Mouse (Mus musculus): ENCODE measurements around the gene Snrpd3. TPM values are rescaled to one million over a fixed set of nuclear protein-coding genes. Genes with fewer than 3 reads are reported as not detected.
"Not testable (repeated sequence)": the region's sequence is repeated elsewhere in the genome, so short reads cannot be mapped to it uniquely, and the experiment has no call there.

The Snrpd3 gene
- total and polyA plus RNA-seq, 2 experiments from 2014 or later = 10.8 to 65.4 TPM

DNA sequence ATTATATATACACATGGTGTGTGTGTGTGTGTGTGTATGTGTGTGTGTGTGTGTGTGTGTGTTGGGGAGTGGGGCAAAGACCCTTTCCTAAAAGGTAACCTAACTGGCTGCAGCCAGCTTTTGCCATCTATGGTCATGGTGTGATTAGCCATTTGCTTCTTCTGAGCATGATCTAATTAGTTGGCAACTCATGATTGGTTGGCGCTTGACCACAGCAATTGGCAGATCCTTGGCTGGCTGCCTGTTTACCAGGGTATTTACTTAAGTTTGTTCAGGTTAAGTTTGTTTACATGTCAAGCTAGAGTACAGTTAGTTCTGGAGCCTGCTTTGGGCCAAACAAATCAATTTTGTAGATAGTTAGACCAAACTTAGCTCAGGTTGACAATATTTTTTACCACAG lies 15.7 kb upstream of the Snrpd3 start:
- H3K36me3 ChIP-seq (replicated peaks; ENCODE audit: control insufficient read depth, insufficient read depth, low read length) = no peaks in the 10 kb centered on the region; the same call in 1 of the 2 replicates
- WGBS = 97% methylated on average over 1 of the region's 1 CpGs
- no peak overlapping the region for H3K9ac ChIP-seq (replicated peaks; ENCODE audit: low read depth, low read length)
- no peaks in the 10 kb centered on the region for H3K27me3 ChIP-seq (ENCODE audit: control insufficient read depth, insufficient read depth, low read length)
- H3K9me3 ChIP-seq (replicated peaks; ENCODE audit: control insufficient read depth, low read length) = no peaks in the 10 kb centered on the region
- no peak for TF ChIP-seq CTCF (IDR thresholded peaks at IDR 0.05; ENCODE audit: low read depth)
- TF ChIP-seq EP300 (IDR thresholded peaks at IDR 0.05; ENCODE audit: low read depth) = no peak
- ATAC-seq (ENCODE audit: insufficient read depth, low read depth) (no peak), DNase-seq (ENCODE audit: low spot score) (no peak)
- H3K27ac ChIP-seq (ENCODE audit: low read depth) = no peak overlapping the region
- H3K4me1 ChIP-seq (ENCODE audit: control insufficient read depth, insufficient read depth) = no peaks in the 10 kb centered on the region
- no peak overlapping the region for H3K4me2 ChIP-seq (ENCODE audit: low read depth, low read length)
- no peak overlapping the region for H3K4me3 ChIP-seq (ENCODE audit: low read depth, low read length)

DNA sequence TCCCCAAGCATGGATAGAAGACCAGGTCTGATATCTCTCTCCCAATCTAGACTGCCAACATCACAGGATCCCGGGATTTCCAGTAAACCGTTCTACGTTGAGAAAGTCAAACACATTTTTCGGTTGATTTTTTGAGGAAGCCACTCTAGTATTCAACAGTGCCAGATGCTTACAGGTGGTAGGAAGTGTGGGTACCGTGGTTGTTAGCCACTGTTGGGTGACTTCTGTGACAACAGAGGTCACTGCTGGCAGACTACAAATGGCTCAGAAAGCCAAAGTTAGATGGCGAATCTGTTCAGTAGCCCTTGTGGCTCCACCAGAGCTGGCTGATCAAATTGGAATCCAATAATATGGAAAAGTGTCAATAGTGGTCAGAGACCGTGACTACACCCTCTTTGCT lies 13.7 kb upstream of the Snrpd3 start:
- 90% methylated on average over 7 of the region's 7 CpGs for WGBS
- Histone ChIP-seq H3K4me3 (ENCODE audit: low read depth, low read length) (no peak overlapping the region), H3K9me3 (replicated peaks; ENCODE audit: control insufficient read depth, low read length) (no peaks in the 10 kb centered on the region), H3K4me2 (ENCODE audit: low read depth, low read length) (no peak overlapping the region), H3K9ac (replicated peaks; ENCODE audit: low read depth, low read length) (no peak overlapping the region), H3K27ac (ENCODE audit: low read depth) (no peak overlapping the region), H3K4me1 (ENCODE audit: control insufficient read depth, insufficient read depth) (no peaks in the 10 kb centered on the region), H3K36me3 (replicated peaks; ENCODE audit: control insufficient read depth, insufficient read depth, low read length) (peaks cover 20% of the 10 kb centered on the region), H3K27me3 (ENCODE audit: control insufficient read depth, insufficient read depth, low read length) (no peaks in the 10 kb centered on the region)
- TF ChIP-seq EP300 (IDR thresholded peaks at IDR 0.05; ENCODE audit: low read depth) = no peak
- no peak for TF ChIP-seq CTCF (IDR thresholded peaks at IDR 0.05; ENCODE audit: low read depth)
- DNase-seq (ENCODE audit: low spot score) (no peak), ATAC-seq (ENCODE audit: insufficient read depth, low read depth) (no peak)

- no peaks in the 10 kb centered on the region for H3K4me1 ChIP-seq (ENCODE audit: control insufficient read depth, insufficient read depth)
- H3K4me3 ChIP-seq (ENCODE audit: low read depth, low read length) = no peak overlapping the region
- H3K36me3 ChIP-seq (replicated peaks; ENCODE audit: control insufficient read depth, insufficient read depth, low read length) = peaks cover 27% of the 10 kb centered on the region
- 76% methylated on average over 8 of the region's 8 CpGs for WGBS
- no peaks in the 10 kb centered on the region for H3K9me3 ChIP-seq (replicated peaks; ENCODE audit: control insufficient read depth, low read length)
- no peak overlapping the region for H3K27ac ChIP-seq (ENCODE audit: low read depth)
- ATAC-seq (ENCODE audit: insufficient read depth, low read depth) (no peak), DNase-seq (ENCODE audit: low spot score) (no peak)
- no peak overlapping the region for H3K4me2 ChIP-seq (ENCODE audit: low read depth, low read length)
- no peak for TF ChIP-seq CTCF (IDR thresholded peaks at IDR 0.05; ENCODE audit: low read depth)
- TF ChIP-seq EP300 (IDR thresholded peaks at IDR 0.05; ENCODE audit: low read depth) = no peak
- H3K9ac ChIP-seq (replicated peaks; ENCODE audit: low read depth, low read length) = no peak overlapping the region
- H3K27me3 ChIP-seq (ENCODE audit: control insufficient read depth, insufficient read depth, low read length) = no peaks in the 10 kb centered on the region
These were observed 12.9 kb upstream of the Snrpd3 start for GRCm38 (mm10) chr10:75504234-75505129.

GRCm38 (mm10) chr10:75505130-75505495 lies 12.2 kb upstream of the Snrpd3 start:
- Histone ChIP-seq H3K4me3 (ENCODE audit: low read depth, low read length) (no peak overlapping the region), H3K36me3 (replicated peaks; ENCODE audit: control insufficient read depth, insufficient read depth, low read length) (peaks cover 34% of the 10 kb centered on the region), H3K9ac (replicated peaks; ENCODE audit: low read depth, low read length) (no peak overlapping the region), H3K9me3 (replicated peaks; ENCODE audit: control insufficient read depth, low read length) (no peaks in the 10 kb centered on the region), H3K4me2 (ENCODE audit: low read depth, low read length) (no peak overlapping the region), H3K4me1 (ENCODE audit: control insufficient read depth, insufficient read depth) (no peaks in the 10 kb centered on the region), H3K27ac (ENCODE audit: low read depth) (no peak overlapping the region), H3K27me3 (ENCODE audit: control insufficient read depth, insufficient read depth, low read length) (no peaks in the 10 kb centered on the region)
- DNase-seq (ENCODE audit: low spot score) = no peak
- WGBS = 68% methylated on average over 3 of the region's 3 CpGs
- no peak for ATAC-seq (ENCODE audit: insufficient read depth, low read depth)
- no peak for TF ChIP-seq CTCF (IDR thresholded peaks at IDR 0.05; ENCODE audit: low read depth)
- no peak for TF ChIP-seq EP300 (IDR thresholded peaks at IDR 0.05; ENCODE audit: low read depth)

DNA sequence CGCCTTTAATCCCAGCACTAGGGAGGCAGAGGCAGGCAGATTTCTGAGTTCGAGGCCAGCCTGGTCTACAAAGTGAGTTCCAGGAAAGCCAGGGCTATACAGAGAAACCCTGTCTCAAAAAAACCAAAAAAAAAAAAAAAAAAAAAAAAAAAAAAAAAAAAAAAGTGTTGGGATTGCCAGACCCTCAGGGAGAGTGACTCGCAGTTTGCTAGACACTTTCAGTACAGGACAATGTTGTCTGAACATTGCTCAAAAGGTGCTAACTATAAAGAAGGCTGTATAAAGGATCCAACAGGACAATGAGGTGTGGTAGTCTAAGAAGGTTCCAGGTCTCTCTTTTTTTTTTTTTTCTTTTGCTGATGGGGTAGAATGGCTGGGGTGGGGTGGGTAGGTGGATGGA lies 11.4 kb upstream of the Snrpd3 start:
- H3K4me1 ChIP-seq (ENCODE audit: control insufficient read depth, insufficient read depth); H3K9ac ChIP-seq (replicated peaks; ENCODE audit: low read depth, low read length); H3K4me3 ChIP-seq (ENCODE audit: low read depth, low read length); ATAC-seq (ENCODE audit: insufficient read depth, low read depth); H3K4me2 ChIP-seq (ENCODE audit: low read depth, low read length); H3K27me3 ChIP-seq (ENCODE audit: control insufficient read depth, insufficient read depth, low read length); DNase-seq (ENCODE audit: low spot score); H3K9me3 ChIP-seq (replicated peaks; ENCODE audit: control insufficient read depth, low read length); H3K27ac ChIP-seq (ENCODE audit: low read depth): not testable (repeated sequence)
- whole genome bisulfite sequencing = 84% methylated on average over 3 of the region's 3 CpGs
- peaks cover 42% of the 10 kb centered on the region for H3K36me3 ChIP-seq (replicated peaks; ENCODE audit: control insufficient read depth, insufficient read depth, low read length)

GRCm38 (mm10) chr10:75510446-75510845 lies 6.9 kb upstream of the Snrpd3 start:
- no peak overlapping the region for H3K4me2 ChIP-seq (ENCODE audit: low read depth, low read length)
- no peaks in the 10 kb centered on the region for H3K9me3 ChIP-seq (replicated peaks; ENCODE audit: control insufficient read depth, low read length)
- H3K36me3 ChIP-seq (replicated peaks; ENCODE audit: control insufficient read depth, insufficient read depth, low read length) = peaks cover 53% of the 10 kb centered on the region
- WGBS = 75% methylated on average over 7 of the region's 7 CpGs
- TF ChIP-seq CTCF (IDR thresholded peaks at IDR 0.05; ENCODE audit: low read depth) (no peak), EP300 (IDR thresholded peaks at IDR 0.05; ENCODE audit: low read depth) (no peak)
- H3K9ac ChIP-seq (replicated peaks; ENCODE audit: low read depth, low read length) = no peak overlapping the region
- H3K4me3 ChIP-seq (ENCODE audit: low read depth, low read length) = no peak overlapping the region
- H3K27me3 ChIP-seq (ENCODE audit: control insufficient read depth, insufficient read depth, low read length) = no peaks in the 10 kb centered on the region
- ATAC-seq (ENCODE audit: insufficient read depth, low read depth) (no peak), DNase-seq (ENCODE audit: low spot score) (no peak)
- no peak overlapping the region for H3K27ac ChIP-seq (ENCODE audit: low read depth)
- peaks cover 3% of the 10 kb centered on the region for H3K4me1 ChIP-seq (ENCODE audit: control insufficient read depth, insufficient read depth)
